Mouse (Mus musculus) CH12.LX (cell line): ENCODE data around the gene Olfr679. TPM values are rescaled to one million over a fixed set of nuclear protein-coding genes. Genes with fewer than 3 reads are reported as not detected.
"Not testable (repeated sequence)": the region's sequence is repeated elsewhere in the genome, so short reads cannot be mapped to it uniquely, and the experiment has no call there.

Source experiments
- DNase-seq: peaks from one replicate; pipeline ENCODE4 v3.0.0-alpha.2; 2013; ENCODE audit errors: extremely low read depth
- H3K27ac ChIP-seq: 2 replicates; pipeline ENCODE4 v1.5.1; 2012; ENCODE audit warnings: low read depth, mild to moderate bottlenecking, control low read depth, moderate library complexity; ENCODE audit not compliant: insufficient read depth
- H3K27me3 ChIP-seq: replicated peaks from 2 replicates; pipeline ENCODE3; 2012; ENCODE audit warnings: inconsistent platforms
- H3K36me3 ChIP-seq, 2 experiments: replicated peaks in 1 of 2; 2 replicates each; pipeline versions ENCODE3 to v1.6.1; 2012; ENCODE audit warnings: inconsistent platforms in 1 of 2, low read length in 1 of 2, mild to moderate bottlenecking in 1 of 2, mixed read lengths in 1 of 2, moderate library complexity in 1 of 2; ENCODE audit not compliant: control insufficient read depth in 1 of 2, insufficient read depth in 1 of 2
- H3K4me1 ChIP-seq, 2 experiments: 2 replicates each; pipeline ENCODE4 v1.6.1; 2012; ENCODE audit warnings: inconsistent platforms in 1 of 2, moderate library complexity in 1 of 2; ENCODE audit not compliant: insufficient read depth in 2 of 2, control insufficient read depth in 1 of 2
- H3K4me2 ChIP-seq: 2 replicates; pipeline ENCODE4 v1.6.1; 2012; ENCODE audit warnings: low read depth, mild to moderate bottlenecking, control low read depth; ENCODE audit not compliant: poor library complexity, insufficient read depth, severe bottlenecking
- H3K4me3 ChIP-seq, 3 experiments: fragments of 150-350 bp in 1 of 3; sonication (generic) in 1 of 3; replicated peaks in 1 of 3; 2 replicates each; pipeline versions ENCODE3 to v1.5.1; 2011 to 2012; ENCODE audit warnings: low read depth in 2 of 3, low read length in 2 of 3, mild to moderate bottlenecking in 2 of 3, moderate library complexity in 2 of 3, control low read depth in 1 of 3, improper control_type of control experiment in 1 of 3, inconsistent platforms in 1 of 3, mixed read lengths in 1 of 3; ENCODE audit not compliant: poor library complexity in 1 of 3
- H3K79me2 ChIP-seq: replicated peaks from 2 replicates; pipeline ENCODE4 v1.6.1; 2012; ENCODE audit warnings: mild to moderate bottlenecking, moderate library complexity; ENCODE audit not compliant: control insufficient read depth, poor library complexity, insufficient read depth, severe bottlenecking; ENCODE audit errors: extremely low read depth
- H3K9ac ChIP-seq: 2 replicates; pipeline ENCODE4 v1.6.1; 2012; ENCODE audit warnings: low read depth, mild to moderate bottlenecking, control low read depth, moderate library complexity; ENCODE audit not compliant: insufficient read depth
- H3K9me3 ChIP-seq: replicated peaks from 2 replicates; pipeline ENCODE3; 2012; ENCODE audit warnings: low read length, inconsistent platforms, mixed read lengths
- BHLHE40 ChIP-seq: IDR thresholded peaks from 2 replicates; pipeline ENCODE4 v1.6.1; 2011; ENCODE audit warnings: mild to moderate bottlenecking, low read depth, low read length, improper control_type of control experiment
- CHD1 ChIP-seq: IDR thresholded peaks from 2 replicates; pipeline ENCODE4 v1.6.1; 2012; ENCODE audit warnings: low read depth, low read length, improper control_type of control experiment, inconsistent platforms
- CHD2 ChIP-seq: IDR thresholded peaks from 2 replicates; pipeline ENCODE4 v1.6.1; 2011; ENCODE audit warnings: low read length, improper control_type of control experiment
- CTCF ChIP-seq, 2 experiments: IDR thresholded peaks in 1 of 2; conservative IDR thresholded peaks in 1 of 2; 2 replicates each; pipeline ENCODE4 v1.5.1; 2011 to 2012; ENCODE audit warnings: low read depth in 2 of 2, low read length in 2 of 2, improper control_type of control experiment in 1 of 2, inconsistent platforms in 1 of 2, mild to moderate bottlenecking in 1 of 2, moderate library complexity in 1 of 2
- ELF1 ChIP-seq: IDR thresholded peaks from 2 replicates; pipeline ENCODE4 v1.6.1; 2014; ENCODE audit warnings: low read depth, mild to moderate bottlenecking, inconsistent platforms, low read length, improper control_type of control experiment
- GABPA ChIP-seq: IDR thresholded peaks from 2 replicates; pipeline ENCODE4 v1.6.1; 2012; ENCODE audit warnings: low read depth, low read length, improper control_type of control experiment, inconsistent platforms; ENCODE audit not compliant: insufficient replicate concordance
- HCFC1 ChIP-seq: IDR thresholded peaks from 2 replicates; pipeline ENCODE4 v1.6.1; 2012; ENCODE audit warnings: low read depth, mild to moderate bottlenecking, inconsistent platforms, low read length, improper control_type of control experiment
- IRF4 ChIP-seq: IDR thresholded peaks from 2 replicates; pipeline ENCODE4 v1.6.1; 2014; ENCODE audit warnings: low read depth, mild to moderate bottlenecking, inconsistent platforms, low read length, improper control_type of control experiment
- JUN ChIP-seq: IDR thresholded peaks from 2 replicates; pipeline ENCODE4 v1.6.1; 2011; ENCODE audit warnings: low read depth, mild to moderate bottlenecking, low read length, improper control_type of control experiment, moderate library complexity; ENCODE audit not compliant: insufficient read depth
- KAT2A ChIP-seq: IDR thresholded peaks from 2 replicates; pipeline ENCODE4 v1.6.1; 2012; ENCODE audit warnings: low read length, improper control_type of control experiment, inconsistent platforms; ENCODE audit not compliant: insufficient replicate concordance
- MAFK ChIP-seq: IDR thresholded peaks from 2 replicates; pipeline ENCODE4 v1.6.1; 2011; ENCODE audit warnings: low read length, improper control_type of control experiment; ENCODE audit not compliant: insufficient replicate concordance
- MAZ ChIP-seq: IDR thresholded peaks from 2 replicates; pipeline ENCODE4 v1.6.1; 2012; ENCODE audit warnings: low read depth, mild to moderate bottlenecking, inconsistent platforms, low read length, improper control_type of control experiment, moderate library complexity
- MEF2A ChIP-seq: IDR thresholded peaks from 2 replicates; pipeline ENCODE4 v1.6.1; 2014; ENCODE audit warnings: low read depth, mild to moderate bottlenecking, inconsistent platforms, low read length, improper control_type of control experiment, borderline replicate concordance
- MXI1 ChIP-seq: IDR thresholded peaks from 2 replicates; pipeline ENCODE4 v1.6.1; 2011; ENCODE audit warnings: mild to moderate bottlenecking, low read depth, low read length, improper control_type of control experiment
- MYC ChIP-seq: IDR thresholded peaks from 2 replicates; pipeline ENCODE4 v1.6.1; 2011; ENCODE audit warnings: low read depth, mild to moderate bottlenecking, improper control_type of control experiment, low read length
- PAX5 ChIP-seq: IDR thresholded peaks from 2 replicates; pipeline ENCODE4 v1.6.1; 2012; ENCODE audit warnings: low read length, inconsistent platforms, mixed read lengths
- POLR2AphosphoS2 ChIP-seq: IDR thresholded peaks from 2 replicates; pipeline ENCODE4 v1.6.1; 2011; ENCODE audit warnings: low read depth, low read length, improper control_type of control experiment
- RAD21 ChIP-seq: IDR thresholded peaks from 2 replicates; pipeline ENCODE4 v1.6.1; 2011; ENCODE audit warnings: low read depth, mild to moderate bottlenecking, low read length, improper control_type of control experiment, moderate library complexity
- RCOR1 ChIP-seq: conservative IDR thresholded peaks from 2 replicates; pipeline ENCODE4 v1.6.1; 2012; ENCODE audit warnings: low read depth, mild to moderate bottlenecking, inconsistent platforms, low read length, improper control_type of control experiment
- SMC3 ChIP-seq: IDR thresholded peaks from 2 replicates; pipeline ENCODE4 v1.6.1; 2011; ENCODE audit warnings: low read depth, low read length, improper control_type of control experiment
- TBP ChIP-seq: conservative IDR thresholded peaks from 2 replicates; pipeline ENCODE4 v1.6.1; 2011; ENCODE audit warnings: low read depth, low read length, improper control_type of control experiment
- USF2 ChIP-seq: conservative IDR thresholded peaks from 2 replicates; pipeline ENCODE4 v1.6.1; 2011; ENCODE audit warnings: low read depth, low read length, improper control_type of control experiment
- ZC3H11A ChIP-seq: IDR thresholded peaks from 2 replicates; pipeline ENCODE4 v1.6.1; 2012; ENCODE audit warnings: low read depth, mild to moderate bottlenecking, inconsistent platforms, low read length, improper control_type of control experiment
- ZMIZ1 ChIP-seq: IDR thresholded peaks from 2 replicates; pipeline ENCODE4 v1.6.1; 2012; ENCODE audit warnings: low read depth, mild to moderate bottlenecking, inconsistent platforms, low read length, improper control_type of control experiment
- dilution Hi-C: fragments of 300-500 bp; cut with MboI; formaldehyde crosslinking; loops from 2 replicates; pipeline ENCODE4 v1.14.3; 2020; ENCODE audit warnings: low sequenced_read_pairs; ENCODE audit not compliant: extremely low pct_unique_long_range_greater_than_20kb, extremely low pct_ligation_motif_present
- in situ Hi-C: fragments of 300-500 bp; cut with MboI; formaldehyde crosslinking; loops from 3 replicates; pipeline ENCODE4 v1.14.3; 2019; ENCODE audit warnings: low sequenced_read_pairs, low pct_ligation_motif_present, low pct_unique_long_range_greater_than_20kb, mixed read lengths
- polyA plus RNA-seq: library from polyadenylated mRNA; unstranded; fragments of >175 nt; gene quantifications from 2 replicates; pipeline ENCODE4 v1.2.1, GENCODE M21; 2012; ENCODE audit warnings: low read depth; ENCODE audit not compliant: insufficient read length
- total RNA-seq, 2 experiments: library from RNA; depleted of rRNA; stranded (reverse); fragments of 300-350 nt in 1 of 2; fragments of >200 nt in 1 of 2; gene quantifications; 2 replicates each; pipeline ENCODE4 v1.2.3; 2012 to 2014

Olfr679 gene
- total and polyA plus RNA-seq, 3 experiments = not detected

GRCm38 (mm10) chr7:105058951-105059350, 22.1 kb upstream of the Olfr679 start:
- DNase-seq = no peak
- dilution Hi-C loops = no loop called here

GRCm38 (mm10) chr7:105064175-105064574, 16.8 kb upstream of the Olfr679 start, which contains the start of gene Olfr678:
TSS of gene Olfr678 (plus strand) at chr7:105064475.
- no peak for TF ChIP-seq PAX5
- no peak for TF ChIP-seq CHD1
- no peak for TF ChIP-seq ZC3H11A
- TF ChIP-seq SMC3 = no peak
- no peak for TF ChIP-seq MXI1
- TF ChIP-seq RAD21 = no peak
- TF ChIP-seq CTCF (conservative IDR thresholded peaks at IDR 0.05 in 1 of 2, IDR thresholded peaks at IDR 0.05 in 1 of 2; ENCODE audit: low read depth in 2 of 2, low read length in 2 of 2) = no peak
- no peak for TF ChIP-seq POLR2AphosphoS2
- no peak for TF ChIP-seq CHD2
- no peak for TF ChIP-seq KAT2A
- TF ChIP-seq RCOR1 = no peak
- no peak for TF ChIP-seq ELF1
- no peak for TF ChIP-seq USF2
- no peak for TF ChIP-seq IRF4
- no peak for TF ChIP-seq MYC
- TF ChIP-seq GABPA = no peak
- H3K9ac ChIP-seq = no peak within 1 kb of the TSS

More at GRCm38 (mm10) chr7:105058951-105059350, 22.1 kb upstream of the Olfr679 start:
- no peak overlapping the region for H3K9ac ChIP-seq
- no peaks in the 10 kb centered on the region for H3K27me3 ChIP-seq
- no peaks in the 10 kb centered on the region for H3K79me2 ChIP-seq
- in situ Hi-C loops = no loop called here
- no peak overlapping the region for H3K27ac ChIP-seq
- TF ChIP-seq HCFC1 = no peak
- no peak for TF ChIP-seq MEF2A
- no peak for TF ChIP-seq JUN
- peak in 1 of 2 experiments; percentile 37; a peak in 2 of 4 replicates for TF ChIP-seq CTCF (conservative IDR thresholded peaks at IDR 0.05 in 1 of 2, IDR thresholded peaks at IDR 0.05 in 1 of 2; ENCODE audit: low read depth in 2 of 2, low read length in 2 of 2)
- no peak for TF ChIP-seq MAFK
- TF ChIP-seq MYC = no peak
- TF ChIP-seq BHLHE40 = no peak
- TF ChIP-seq MAZ = no peak
- TF ChIP-seq TBP = no peak
- TF ChIP-seq RCOR1 = no peak
- peak; percentile 6; the same call in 1 of the 2 replicates for TF ChIP-seq SMC3
- TF ChIP-seq ZMIZ1 = no peak
- TF ChIP-seq IRF4 = no peak
- no peak for TF ChIP-seq ELF1
- TF ChIP-seq PAX5 = no peak
- peak; percentile 2; the same call in 1 of the 2 replicates for TF ChIP-seq RAD21
- H3K36me3 ChIP-seq = no peaks in the 10 kb centered on the region
- no peak overlapping the region for H3K4me2 ChIP-seq
- peaks cover 0 to 3% of the 10 kb centered on the region in 2 experiments; a peak in 1 of 4 replicates for H3K4me1 ChIP-seq
- no peak overlapping the region for H3K4me3 ChIP-seq
- no peaks in the 10 kb centered on the region for H3K9me3 ChIP-seq

GRCm38 (mm10) chr7:105092717-105093116, 11.7 kb downstream of the Olfr679 start, which contains the start of gene Olfr680-ps1:
TSS of gene Olfr680-ps1 (minus strand) at chr7:105092817.
- DNase-seq, H3K4me1 ChIP-seq, in situ Hi-C loops, H3K27me3 ChIP-seq, H3K27ac ChIP-seq, H3K4me2 ChIP-seq, H3K36me3 ChIP-seq, H3K79me2 ChIP-seq, dilution Hi-C loops, H3K9ac ChIP-seq, H3K4me3 ChIP-seq, H3K9me3 ChIP-seq: not testable (repeated sequence)

More at GRCm38 (mm10) chr7:105064175-105064574, 16.8 kb upstream of the Olfr679 start, which contains the start of gene Olfr678:
- H3K4me1 ChIP-seq = peaks cover 0 to 3% of the 10 kb centered on the region in 2 experiments; a peak in 1 of 4 replicates
- H3K4me3 ChIP-seq = no peak within 1 kb of the TSS
- H3K9me3 ChIP-seq = no peaks in the 10 kb centered on the region
- no peaks in the 10 kb centered on the region for H3K27me3 ChIP-seq
- in situ Hi-C loops = no loop called here
- H3K27ac ChIP-seq = no peak within 1 kb of the TSS
- no peaks in the 10 kb centered on the region for H3K79me2 ChIP-seq
- dilution Hi-C loops = no loop called here
- no peak within 1 kb of the TSS for H3K4me2 ChIP-seq
- DNase-seq = no peak
- no peaks in the 10 kb centered on the region for H3K36me3 ChIP-seq
